Mouse (Mus musculus): Measurements from ENCODE around the gene H2-DMb1.

Gene H2-DMb1

GRCm38 (mm10) chr17:34152923-34153322 is at the start of gene H2-DMb1:
Gene H2-DMb1 (plus strand): TSS chr17:34153072.
- DNase-seq (ENCODE audit: low read depth, low spot score): no peak

GRCm38 (mm10) chr17:34104804-34105203 is 48.1 kb upstream of the H2-DMb1 start:
- DNase-seq (ENCODE audit: low read depth, low spot score): no peak

GRCm38 (mm10) chr17:34106555-34106954 is 46.3 kb upstream of the H2-DMb1 start:
- no peak for DNase-seq (ENCODE audit: low read depth, low spot score)

- DNase-seq (ENCODE audit: low read depth, low spot score): no peak
These were observed 45.6 kb upstream of the H2-DMb1 start for GRCm38 (mm10) chr17:34107109-34107867.

GRCm38 (mm10) chr17:34108460-34108859 is 44.4 kb upstream of the H2-DMb1 start:
- no peak for DNase-seq (ENCODE audit: low read depth, low spot score)

GRCm38 (mm10) chr17:34109038-34109805 is 43.6 kb upstream of the H2-DMb1 start:
- no peak for DNase-seq (ENCODE audit: low read depth, low spot score)

GRCm38 (mm10) chr17:34109806-34110195 is 43.1 kb upstream of the H2-DMb1 start:
- DNase-seq (ENCODE audit: low read depth, low spot score): no peak

GRCm38 (mm10) chr17:34110309-34110708 is 42.6 kb upstream of the H2-DMb1 start:
- DNase-seq (ENCODE audit: low read depth, low spot score): no peak

GRCm38 (mm10) chr17:34114114-34114513 is 38.8 kb upstream of the H2-DMb1 start:
- DNase-seq (ENCODE audit: low read depth, low spot score): no peak

- DNase-seq (ENCODE audit: low read depth, low spot score): no peak
These were observed 36.0 kb upstream of the H2-DMb1 start for GRCm38 (mm10) chr17:34116736-34117370.

GRCm38 (mm10) chr17:34117421-34118112 is 35.3 kb upstream of the H2-DMb1 start:
- peak; percentile 44 for DNase-seq (ENCODE audit: low read depth, low spot score)

- DNase-seq (ENCODE audit: low read depth, low spot score): peak; percentile 29
These were observed 34.6 kb upstream of the H2-DMb1 start for GRCm38 (mm10) chr17:34118113-34118872.

GRCm38 (mm10) chr17:34118873-34119248 is 34.0 kb upstream of the H2-DMb1 start:
- DNase-seq (ENCODE audit: low read depth, low spot score): no peak

- DNase-seq (ENCODE audit: low read depth, low spot score): peak; percentile 98
These were observed 33.4 kb upstream of the H2-DMb1 start, which contains the start of gene H2-DMa for GRCm38 (mm10) chr17:34119249-34120179. Gene H2-DMa (plus strand): TSS chr17:34119541.

GRCm38 (mm10) chr17:34120180-34120723 is 32.6 kb upstream of the H2-DMb1 start:
- peak; percentile 44 for DNase-seq (ENCODE audit: low read depth, low spot score)

GRCm38 (mm10) chr17:34120814-34121171 is 32.1 kb upstream of the H2-DMb1 start:
- DNase-seq (ENCODE audit: low read depth, low spot score): peak; percentile 73

- peak; percentile 42 for DNase-seq (ENCODE audit: low read depth, low spot score)
These were observed 31.5 kb upstream of the H2-DMb1 start for GRCm38 (mm10) chr17:34121172-34121878.

GRCm38 (mm10) chr17:34121879-34122187 is 31.0 kb upstream of the H2-DMb1 start:
- DNase-seq (ENCODE audit: low read depth, low spot score): peak; percentile 29

Measured in c-Kit-negative CD71-positive TER-119-positive erythroid progenitor cells, embryonic 14.5 days (primary cell).